Mouse (Mus musculus) adipocyte (in vitro differentiated cells): ENCODE data around the gene Trpv3.

Source experiments
- DNase-seq: peaks from one replicate; pipeline ENCODE4 v3.0.0-alpha.2; 2016; ENCODE audit warnings: low spot score

Trpv3 gene

GRCm38 (mm10) chr11:73267267-73267666, at the start of gene Trpv3:
Trpv3 (plus strand) TSS chr11:73267388.
- DNase-seq: no peak

DNA sequence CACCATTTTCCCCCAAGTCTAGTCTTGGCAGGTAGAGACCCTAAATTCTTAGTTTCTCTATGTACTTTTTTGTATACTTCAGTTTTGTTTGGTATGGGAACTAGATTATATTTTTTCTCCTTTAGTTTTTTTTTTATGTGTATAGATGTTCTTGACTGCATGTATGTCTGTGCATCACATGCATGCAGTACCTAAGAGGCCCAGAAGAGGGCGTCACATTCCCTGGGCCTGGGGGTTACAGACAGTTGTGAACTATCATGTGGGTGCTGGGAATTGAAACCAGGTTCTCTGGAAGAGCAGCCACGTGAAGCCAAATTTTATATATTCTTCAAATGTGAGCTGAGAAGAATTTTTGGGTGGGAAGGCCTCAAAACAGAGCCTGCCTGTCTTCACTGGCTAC, 47.5 kb upstream of the Trpv3 start:
- no peak for DNase-seq

DNA sequence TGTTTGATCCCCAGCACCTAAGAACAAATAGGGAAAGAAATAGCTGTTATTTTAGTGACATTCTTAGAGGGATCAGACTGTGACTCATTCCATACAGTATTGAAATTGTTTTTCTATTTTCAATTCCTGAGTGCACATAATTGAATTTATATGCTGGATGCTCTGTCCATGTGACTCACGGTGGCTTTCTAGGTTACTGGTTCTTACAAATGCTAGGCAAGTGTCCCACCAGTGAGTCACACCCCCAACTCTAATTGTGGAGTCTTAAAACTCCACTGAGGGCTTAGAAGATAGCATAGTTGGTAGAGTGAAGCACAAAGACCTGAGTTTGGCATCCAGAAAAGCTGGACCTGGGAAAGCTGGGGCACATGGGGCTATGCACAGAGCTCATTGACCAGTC, 46.5 kb upstream of the Trpv3 start:
- no peak for DNase-seq

DNA sequence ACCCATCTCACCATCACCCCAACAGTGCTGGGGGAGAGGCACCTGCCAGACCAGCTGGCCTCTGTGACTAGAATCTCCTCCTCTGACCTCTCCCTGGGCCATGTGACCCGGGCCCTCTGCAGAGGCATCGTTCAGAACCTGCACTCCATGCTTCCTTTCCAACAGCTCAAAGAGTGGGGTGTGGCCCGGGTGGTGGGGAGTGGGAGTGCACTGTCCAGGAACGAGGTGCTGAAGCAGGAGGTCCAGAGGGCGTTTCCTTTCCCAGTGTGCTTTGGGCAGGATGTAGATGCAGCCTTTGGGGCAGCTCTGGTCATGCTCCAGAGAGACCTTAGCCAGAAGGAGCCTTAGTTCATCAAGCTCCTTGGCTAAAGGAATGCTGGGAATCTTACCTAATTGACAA, 44.3 kb upstream of the Trpv3 start:
- DNase-seq: no peak

GRCm38 (mm10) chr11:73223966-73224365, 43.2 kb upstream of the Trpv3 start:
- peak; percentile 80 for DNase-seq

DNA sequence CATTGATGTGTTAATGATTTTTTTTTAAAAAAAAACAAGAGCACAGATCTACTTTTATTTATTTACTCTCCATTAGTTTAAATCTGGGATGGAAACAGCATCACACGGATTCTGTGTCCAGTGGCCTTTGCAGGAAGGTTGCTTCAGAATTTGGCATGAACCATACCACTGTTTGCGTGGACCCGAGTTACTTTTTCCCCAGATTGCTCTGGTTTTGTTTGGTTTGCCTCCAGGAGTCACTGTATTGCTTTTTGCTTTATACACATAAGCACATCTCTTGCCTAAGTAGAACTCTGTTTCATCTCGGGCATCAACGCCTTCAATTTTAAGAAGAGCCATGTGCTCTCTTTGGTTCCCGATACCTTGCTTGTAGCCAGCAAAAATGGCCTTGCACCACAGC, 41.3 kb upstream of the Trpv3 start:
- peak; percentile 81 for DNase-seq

- DNase-seq: no peak
Observed at GRCm38 (mm10) chr11:73228881-73229280, 38.3 kb upstream of the Trpv3 start.

DNA sequence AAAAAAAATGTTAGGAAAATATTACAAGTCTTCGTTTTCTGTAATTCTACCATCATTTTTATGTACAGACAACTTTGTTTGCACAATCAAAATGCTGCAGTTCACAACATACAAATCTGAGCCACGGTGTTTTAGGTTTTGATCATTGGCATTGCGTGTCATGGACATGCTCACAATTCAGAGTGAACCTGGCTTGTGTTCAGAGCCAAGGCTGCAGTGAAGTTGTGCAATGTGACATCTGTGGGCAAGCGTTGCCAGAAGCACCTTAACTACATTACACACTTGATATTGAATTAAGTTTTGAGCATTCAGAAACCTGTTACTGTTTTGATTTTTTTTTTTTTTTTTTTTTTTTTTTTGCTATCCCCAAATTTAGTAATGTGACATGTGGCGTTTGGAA, 37.1 kb upstream of the Trpv3 start:
- DNase-seq: no peak

GRCm38 (mm10) chr11:73232513-73232912, 34.7 kb upstream of the Trpv3 start:
- peak; percentile 55 for DNase-seq

- DNase-seq: peak; percentile 34
Observed at GRCm38 (mm10) chr11:73233992-73234391, 33.2 kb upstream of the Trpv3 start, which contains the start of gene Trpv1. Trpv1 (plus strand) TSS chr11:73234292.

DNA sequence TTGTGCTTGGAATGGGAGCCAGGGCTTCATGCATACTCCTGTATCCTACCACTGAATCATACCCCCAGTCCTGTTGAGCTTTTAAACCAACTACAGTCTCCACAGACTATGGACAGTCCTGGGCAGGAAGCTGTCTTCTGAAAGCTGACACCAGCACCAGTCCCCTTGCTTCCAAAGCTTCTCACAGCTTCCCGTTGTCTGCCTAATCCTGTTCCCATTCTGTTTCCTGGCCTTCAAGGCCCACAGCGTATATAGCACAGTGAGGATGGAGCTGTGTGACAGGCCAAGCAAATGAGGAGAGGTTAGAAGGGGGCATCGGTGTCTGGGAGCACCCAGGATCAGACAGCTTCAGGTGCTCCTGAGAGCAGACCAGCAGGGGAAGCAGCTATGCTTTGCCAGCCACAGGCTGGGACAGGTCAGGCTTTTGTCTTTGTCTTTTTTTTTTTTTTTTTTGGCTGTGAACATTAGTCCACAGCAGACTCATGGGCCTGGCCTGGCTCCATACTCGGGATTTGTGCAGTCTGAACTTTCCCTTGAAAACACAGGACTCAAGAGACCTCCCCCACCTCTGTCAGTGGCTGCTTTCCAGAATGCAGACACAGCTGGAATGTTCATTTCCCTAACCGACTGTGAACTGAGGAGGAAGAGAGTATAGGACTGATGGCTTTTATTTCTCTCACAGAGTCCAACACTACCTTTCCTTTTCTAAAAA, 31.0 kb upstream of the Trpv3 start:
- peak; percentile 99 for DNase-seq

DNA sequence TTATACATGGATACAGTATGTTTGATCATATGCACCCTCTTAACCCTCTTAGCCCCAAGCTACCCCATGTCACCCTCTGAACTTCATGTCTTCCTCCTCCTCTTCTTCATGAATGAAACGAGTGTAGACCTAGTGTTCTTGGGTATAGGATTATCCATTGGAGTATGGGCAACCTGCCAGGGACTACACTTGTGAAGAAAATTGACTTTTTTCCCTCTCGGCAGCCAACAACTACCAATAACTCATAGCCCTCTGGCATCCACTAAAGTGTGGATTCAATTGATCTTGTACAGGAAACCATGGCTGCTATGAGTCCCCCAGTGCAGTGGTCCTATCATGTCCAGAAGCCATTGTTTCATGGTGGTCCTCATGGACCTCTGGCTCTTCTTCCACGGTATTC, 30.5 kb upstream of the Trpv3 start:
- peak; percentile 61 for DNase-seq

GRCm38 (mm10) chr11:73242199-73242598, 25.0 kb upstream of the Trpv3 start:
- no peak for DNase-seq

DNA sequence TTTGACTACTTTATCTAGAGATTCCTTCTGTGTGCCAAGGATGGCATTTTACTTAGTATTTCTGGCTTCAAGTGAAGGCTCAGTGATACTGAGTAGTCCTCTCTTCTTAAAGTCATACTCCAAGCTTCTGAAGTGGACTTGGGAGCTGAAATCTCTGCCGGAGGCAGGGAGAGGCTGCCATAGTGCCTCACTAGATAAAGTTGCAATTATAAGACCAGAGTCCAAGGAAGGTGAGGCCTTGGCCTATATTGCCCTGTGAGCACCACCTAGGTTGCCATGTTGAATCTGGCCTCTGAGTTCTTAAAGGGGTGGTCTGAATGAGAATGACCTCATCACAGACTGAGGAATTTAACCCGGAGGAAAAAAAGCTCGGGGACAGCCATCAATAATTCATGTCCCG, 24.4 kb upstream of the Trpv3 start:
- no peak for DNase-seq

DNA sequence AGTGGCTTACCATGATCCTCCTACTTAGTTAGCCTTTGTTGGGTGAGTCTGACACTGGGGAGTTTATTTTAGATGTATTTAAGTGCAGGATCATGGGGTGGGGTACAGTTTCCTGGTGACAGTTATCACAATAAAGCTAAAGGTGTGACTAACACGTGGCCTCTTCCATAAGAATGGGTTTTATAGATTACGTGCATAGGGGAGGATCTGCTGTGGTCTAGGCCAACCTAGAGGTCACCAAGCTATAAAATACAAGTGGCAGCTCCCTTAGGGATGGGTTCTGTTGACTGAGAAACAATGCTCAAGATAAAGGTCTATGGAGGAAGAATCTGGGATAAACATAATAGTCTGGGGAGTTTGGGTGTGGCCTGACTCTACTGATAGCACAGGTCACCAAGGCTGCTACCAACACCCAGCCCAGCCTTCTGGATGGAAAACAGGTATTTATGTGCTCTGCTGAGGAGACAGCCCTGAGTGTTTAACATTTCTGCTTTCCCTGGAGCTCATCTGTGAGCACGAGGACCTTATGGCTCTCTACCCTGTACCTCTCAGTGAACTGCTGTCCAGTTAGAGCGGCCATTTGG, 9.7 kb upstream of the Trpv3 start:
- DNase-seq: no peak

- DNase-seq: peak; percentile 77
Observed at GRCm38 (mm10) chr11:73258664-73259063, 8.5 kb upstream of the Trpv3 start.

DNA sequence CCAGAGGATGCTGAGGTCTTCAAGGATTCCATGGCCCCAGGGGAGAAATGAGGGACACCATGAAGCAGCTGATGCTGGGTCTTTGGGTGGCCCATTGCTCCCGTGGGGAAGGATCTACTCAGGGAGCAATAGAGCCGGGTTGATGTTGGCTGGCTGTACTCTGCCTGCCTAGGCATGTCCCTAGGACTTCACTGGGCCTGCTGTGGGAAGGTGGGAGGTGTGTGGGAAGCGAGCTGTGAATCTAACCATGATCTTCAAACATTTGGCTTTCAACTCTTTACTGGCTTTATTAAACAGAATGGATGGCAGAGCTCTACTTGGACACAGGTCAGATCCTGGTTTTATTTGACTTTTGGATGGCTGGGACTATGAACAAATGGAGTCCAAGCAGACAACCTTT, 6.7 kb upstream of the Trpv3 start:
- DNase-seq: no peak

- no peak for DNase-seq
Observed at GRCm38 (mm10) chr11:73261385-73261784, 5.8 kb upstream of the Trpv3 start.

DNA sequence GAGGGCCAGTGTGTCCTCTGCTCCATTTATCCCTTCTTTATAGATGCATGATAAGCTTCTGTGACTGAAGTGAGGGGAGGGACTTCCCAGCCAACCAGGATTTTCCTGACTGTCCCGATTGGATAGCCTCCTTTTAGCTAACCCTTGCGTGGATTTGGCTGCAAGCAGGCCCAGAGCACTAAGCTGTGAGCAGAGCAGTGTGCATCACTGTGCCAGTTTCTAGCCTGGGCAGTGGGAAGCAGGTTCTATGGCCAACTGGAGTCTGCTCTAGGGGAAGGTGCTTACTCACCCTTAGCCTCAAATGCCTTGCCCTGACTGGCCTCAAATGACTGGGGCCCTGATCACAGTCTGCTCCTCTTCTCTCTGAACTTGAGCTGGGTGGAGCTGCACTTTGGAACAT, 7.6 kb downstream of the Trpv3 start:
- DNase-seq: peak; percentile 92

- peak; percentile 34 for DNase-seq
Observed at GRCm38 (mm10) chr11:73280710-73281109, 13.5 kb downstream of the Trpv3 start.

GRCm38 (mm10) chr11:73281528-73282027, 14.4 kb downstream of the Trpv3 start:
- DNase-seq: peak; percentile 70

- no peak for DNase-seq
Observed at GRCm38 (mm10) chr11:73283369-73283768, 16.2 kb downstream of the Trpv3 start.

DNA sequence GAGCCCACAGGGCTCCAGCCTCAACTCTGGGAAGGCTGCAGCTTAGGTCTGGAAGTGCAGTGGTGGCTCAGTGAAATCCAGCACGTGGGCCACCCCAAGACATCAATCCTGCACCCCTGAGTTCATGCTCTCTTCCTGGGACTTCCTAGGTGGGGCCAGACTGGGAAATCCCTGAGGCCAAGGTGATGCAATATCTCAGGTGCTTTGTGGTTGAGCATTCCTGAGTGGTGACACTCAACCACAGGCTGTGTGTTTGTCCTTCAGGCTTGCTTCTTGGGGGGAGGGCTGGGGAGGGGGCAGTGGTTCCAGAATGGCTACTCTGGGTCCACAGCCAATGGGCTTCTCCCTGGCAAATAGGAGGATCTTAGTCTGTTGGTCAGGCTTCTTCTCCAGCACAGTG, 16.7 kb downstream of the Trpv3 start:
- DNase-seq: no peak

GRCm38 (mm10) chr11:73284351-73284750, 17.2 kb downstream of the Trpv3 start:
- DNase-seq: peak; percentile 52
